Mouse (Mus musculus) embryo, embryonic 9.5 days (tissue): Measurements from ENCODE around the gene Ostm1.

ENCODE experiments used
- DNase-seq: peaks from one replicate; pipeline ENCODE4 v3.0.0-alpha.2; 2017; ENCODE audit errors: extremely low spot score

Ostm1 gene

DNA sequence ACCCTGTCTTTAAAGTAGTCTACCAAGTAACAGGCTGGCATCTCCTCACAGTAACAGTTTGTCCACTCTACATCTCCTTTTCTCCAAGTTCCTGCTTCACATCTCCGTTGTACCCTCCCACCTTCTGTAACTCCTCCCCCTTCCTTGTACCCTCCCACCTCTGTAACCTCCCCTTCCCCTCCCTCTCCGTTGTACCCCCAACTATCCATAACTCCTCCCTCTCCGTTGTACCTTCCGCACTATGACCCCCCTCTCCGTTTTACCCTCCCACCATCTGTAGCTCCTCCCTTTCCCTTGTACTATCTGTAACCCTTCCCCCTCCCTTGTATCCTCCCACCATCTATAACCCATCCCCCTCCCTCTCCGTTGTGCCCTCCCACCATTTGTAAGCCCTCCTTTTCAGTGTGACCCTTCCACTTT lies 97.0 kb downstream of the Ostm1 start:
- peak; percentile 24 for DNase-seq

DNA sequence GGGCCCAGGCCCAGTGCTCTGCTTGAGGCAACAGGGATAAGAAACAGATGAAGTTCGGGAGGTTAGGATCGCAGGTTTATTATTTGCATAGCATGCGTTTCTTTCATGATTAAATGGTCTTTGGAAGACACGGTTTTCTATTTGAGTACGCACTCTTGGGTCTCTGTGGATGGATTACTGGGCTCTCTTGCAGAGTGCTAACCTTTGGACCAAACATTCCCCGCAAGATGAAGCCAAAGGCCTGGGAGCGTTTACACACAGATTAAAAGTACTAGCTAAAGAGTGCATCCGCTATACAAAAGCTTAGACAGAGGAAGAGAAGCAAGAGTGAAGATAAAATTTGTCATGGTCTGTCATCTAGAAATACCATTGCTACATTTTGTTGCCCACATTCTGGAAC lies 98.8 kb downstream of the Ostm1 start:
- no peak for DNase-seq

DNA sequence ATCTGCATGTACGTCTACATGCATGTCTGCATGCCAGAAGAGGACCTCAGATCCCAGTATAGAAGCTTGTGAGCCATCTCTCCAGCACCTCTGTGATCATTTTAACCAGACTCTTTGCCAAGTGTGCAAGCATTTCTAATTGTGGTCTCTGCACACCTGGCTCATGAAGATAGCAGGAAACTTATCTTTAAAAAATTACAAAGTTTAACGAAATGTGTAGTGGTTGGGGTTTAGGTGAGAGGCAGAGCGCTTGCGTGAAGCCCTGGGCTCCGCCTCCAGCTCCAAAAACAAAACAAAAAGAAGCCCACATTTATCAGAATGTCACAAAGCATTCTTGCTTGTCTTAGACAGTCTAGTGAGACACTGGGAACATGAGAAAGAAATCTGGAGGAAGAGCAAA lies 104.3 kb downstream of the Ostm1 start:
- no peak for DNase-seq

DNA sequence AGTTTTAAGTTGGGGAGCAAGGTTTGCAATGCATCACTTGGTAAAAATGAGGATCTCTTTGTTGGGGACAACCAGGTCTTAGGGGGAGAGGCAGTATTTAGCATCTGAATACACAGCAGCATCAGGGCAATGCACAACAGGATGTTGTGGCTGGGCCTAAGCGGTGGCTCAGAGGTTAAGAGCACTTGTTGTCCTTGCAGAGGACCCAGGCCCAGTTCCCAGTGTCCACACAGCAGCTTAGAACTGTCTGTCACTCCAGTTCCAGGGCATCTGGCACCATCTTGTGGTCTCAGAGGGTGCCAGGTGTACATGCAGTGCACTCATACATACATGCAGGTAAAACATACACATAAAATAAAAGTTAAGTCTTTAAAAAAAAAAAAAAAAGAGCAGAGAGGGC lies 106.1 kb downstream of the Ostm1 start:
- no peak for DNase-seq

DNA sequence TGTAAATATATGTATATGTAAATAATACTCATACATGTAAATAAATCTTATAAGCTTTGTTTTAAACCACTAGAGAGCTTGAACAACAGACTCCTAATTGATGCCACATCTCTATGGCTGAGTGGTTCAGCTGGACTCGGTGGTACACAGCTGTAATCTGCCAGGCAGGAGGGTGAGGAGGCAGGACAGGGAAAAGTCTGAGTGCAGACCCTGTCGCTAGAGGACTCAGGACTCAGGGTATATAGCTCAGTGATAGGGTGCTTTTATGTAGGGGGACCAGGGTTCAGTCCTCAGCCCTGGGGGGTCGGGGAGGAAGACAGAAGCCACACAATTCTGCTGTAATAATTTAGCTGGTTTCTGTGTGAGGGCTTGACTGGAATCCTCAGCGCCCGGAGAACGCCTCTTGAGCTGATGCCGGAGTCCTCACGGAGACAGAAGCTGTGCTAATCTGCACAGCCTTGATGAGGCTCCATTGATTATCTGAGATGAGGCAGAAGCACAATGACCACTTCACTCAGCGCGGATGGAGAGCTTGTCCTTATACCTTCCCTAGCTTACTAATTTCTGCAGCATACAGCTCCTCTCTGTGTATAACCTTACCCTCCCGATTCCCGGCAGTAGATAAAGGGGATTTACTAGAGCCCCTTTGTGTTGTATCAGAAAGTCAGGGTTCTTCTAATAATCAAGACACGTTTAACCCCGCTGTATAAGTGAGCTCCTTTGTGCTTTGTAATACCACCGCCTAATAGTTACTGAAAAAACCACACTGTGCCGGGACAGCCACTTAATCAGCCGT lies 106.8 kb downstream of the Ostm1 start:
- no peak for DNase-seq

DNA sequence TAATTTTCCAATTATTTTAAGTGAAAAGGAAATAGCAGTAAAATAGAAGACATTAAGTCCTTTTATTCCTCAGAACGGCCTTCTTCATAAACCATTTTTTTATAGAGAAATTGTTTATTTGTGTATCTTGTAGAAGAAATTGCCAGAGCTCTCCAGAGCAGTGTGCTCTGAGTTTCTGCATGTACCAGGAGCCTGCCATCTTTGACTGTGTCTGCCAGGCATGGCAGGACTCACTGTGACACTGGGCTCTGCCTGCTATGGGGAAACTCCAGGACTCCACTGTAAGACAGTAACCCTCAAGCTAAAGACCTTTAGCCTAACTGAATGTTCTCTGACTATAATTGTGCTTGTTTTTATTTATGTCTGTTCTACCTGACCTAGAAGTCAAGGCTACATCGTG lies 107.4 kb downstream of the Ostm1 start:
- no peak for DNase-seq

DNA sequence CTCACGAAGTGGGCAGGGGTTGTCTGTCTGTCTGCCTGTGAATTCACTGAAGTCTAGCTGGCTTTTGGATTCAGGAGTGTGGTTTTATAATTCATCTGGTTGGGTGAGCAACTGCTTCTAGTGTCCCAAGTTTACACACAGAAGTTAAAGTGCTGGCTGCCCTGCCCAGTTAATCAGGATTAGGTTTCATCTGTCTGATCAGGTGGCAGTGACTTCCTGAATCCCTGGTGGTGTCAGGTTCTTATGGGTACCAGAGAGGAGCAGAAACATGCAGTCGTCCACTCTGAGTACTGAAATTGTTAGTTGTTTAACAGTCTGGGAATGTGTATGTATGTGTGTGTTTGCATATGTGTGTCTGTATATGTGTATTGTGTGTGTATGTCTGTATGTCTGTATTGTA lies 108.5 kb downstream of the Ostm1 start:
- no peak for DNase-seq

DNA sequence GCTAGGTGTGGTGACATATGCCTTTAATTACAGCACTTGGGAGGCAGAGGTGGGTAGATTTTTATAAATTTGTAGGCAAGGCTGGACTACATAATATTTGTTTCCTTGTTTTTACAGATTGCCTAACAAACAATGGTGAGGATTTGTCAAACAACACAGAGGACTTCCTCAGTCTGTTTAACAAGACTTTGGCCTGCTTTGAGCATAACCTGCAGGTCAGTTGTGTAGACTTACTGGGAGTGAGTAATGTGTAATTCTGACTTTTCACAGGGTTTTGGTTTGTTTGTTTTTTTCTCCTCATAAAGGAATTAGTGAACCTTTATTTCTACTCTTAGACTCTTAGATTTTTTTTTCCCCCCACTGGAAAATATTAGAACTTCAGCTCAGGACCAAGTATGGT lies 109.2 kb downstream of the Ostm1 start:
- DNase-seq: no peak

DNA sequence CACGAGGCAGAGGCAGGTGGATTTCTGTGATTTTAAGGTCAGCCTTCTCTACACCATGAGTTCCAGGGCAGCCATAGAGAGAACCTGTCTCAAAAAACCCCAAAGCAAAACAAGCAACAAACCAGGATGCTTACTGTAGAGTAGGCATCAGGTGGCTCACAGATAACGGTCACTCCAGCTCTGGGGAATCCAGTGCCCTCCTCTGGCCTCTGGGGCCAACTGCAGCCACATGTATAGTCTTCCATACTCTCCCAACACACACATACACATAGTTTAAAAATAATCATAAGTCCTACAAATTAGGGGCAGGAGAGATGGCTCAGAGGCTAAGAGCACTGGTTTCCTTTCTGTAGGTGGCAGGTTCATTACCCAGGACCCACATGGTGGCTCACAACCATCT lies 109.9 kb downstream of the Ostm1 start:
- no peak for DNase-seq

DNA sequence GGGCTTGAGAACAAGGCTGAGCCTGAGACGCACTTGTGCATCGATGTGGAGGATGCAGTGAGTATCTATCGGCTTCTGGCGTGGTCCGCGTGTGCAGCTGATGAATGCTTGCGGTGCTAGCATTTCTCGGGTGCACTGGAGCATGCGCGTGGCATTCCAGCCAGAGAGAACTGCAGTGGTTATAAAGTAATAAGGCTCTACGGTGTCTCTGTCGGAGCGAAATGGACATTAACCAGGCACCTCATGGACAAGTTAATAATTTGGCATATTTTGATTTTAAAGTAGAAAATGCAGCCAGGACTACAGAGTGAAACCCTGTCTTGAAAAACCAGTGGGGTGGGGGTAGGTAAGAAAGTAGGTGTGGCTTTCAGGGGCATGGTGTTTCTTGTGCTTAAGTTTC lies 112.7 kb downstream of the Ostm1 start:
- no peak for DNase-seq

DNA sequence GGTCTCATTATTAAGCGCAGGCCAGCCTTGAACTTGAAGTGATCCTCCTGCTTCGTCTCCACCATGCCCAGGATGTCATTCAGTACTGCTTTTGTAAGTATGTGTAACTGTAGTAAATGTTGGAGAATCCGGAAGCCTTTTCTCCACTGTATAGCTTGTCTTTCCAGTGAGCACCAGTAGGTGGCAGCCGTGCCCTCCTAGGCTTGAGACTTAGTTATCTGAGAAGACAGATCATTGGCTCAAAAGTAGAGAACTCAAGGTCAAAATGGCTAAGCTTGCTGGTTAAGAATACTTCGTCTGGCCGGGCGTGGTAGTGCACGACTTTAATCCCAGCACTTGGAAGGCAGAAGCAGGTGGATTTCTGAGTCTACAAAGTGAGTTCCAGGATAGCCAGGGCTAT lies 113.4 kb downstream of the Ostm1 start:
- peak; percentile 71 for DNase-seq

DNA sequence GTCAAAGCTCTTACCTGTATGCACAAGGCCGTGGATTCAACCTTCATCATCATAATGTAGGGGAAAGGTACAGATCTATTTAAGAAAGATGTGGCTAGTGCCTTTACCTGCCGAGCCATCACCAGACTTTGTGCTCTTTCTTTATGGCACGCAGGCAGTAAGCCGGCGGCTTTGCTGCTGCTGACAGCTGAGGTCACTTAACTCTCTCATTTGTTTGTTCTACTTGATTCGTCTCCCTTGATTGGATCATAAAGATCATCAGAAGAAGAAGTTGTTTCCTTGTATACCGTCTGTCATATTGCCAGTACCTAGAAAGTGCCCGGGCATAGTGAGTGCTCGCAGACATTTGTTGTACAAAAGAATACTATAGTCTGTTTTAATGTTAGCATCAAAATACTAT lies 114.8 kb downstream of the Ostm1 start:
- no peak for DNase-seq

DNA sequence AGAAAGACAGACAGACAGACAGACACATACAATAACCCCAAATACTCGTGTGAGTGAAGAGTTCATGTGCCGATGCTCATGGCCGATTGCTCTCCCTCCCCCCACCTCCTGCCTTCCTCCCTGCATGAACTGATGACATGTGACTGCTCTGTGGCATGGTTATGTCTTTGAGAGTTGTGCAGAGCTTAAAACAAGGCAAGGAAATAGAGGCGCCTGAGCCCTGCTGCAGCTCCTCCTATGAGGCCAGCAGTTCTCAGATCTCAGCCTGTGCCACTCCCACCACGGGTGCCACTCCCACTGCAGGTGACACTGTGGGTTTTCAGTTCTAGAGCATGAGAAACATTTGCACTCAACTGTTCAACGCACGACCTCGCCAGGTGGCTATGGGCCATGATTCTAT lies 115.4 kb downstream of the Ostm1 start:
- no peak for DNase-seq

DNA sequence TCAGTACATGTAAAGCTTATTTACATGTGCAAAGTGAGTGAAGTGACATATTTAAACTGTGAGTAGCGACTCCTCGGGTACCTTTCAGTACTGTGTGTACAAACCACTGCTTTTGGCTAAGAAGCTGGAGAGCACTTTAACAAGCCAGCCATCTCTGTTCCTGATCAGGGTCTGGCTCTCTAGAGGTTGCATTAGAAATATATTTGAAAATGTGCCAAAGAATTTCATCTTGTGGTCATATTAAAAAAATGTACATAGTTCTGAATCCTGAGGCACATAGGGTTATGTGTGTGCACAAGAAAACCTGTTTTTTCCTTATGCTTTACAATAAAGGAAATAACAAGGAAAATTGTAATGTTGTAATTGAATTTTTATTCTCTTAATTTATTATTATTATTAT lies 118.5 kb downstream of the Ostm1 start:
- DNase-seq: no peak

DNA sequence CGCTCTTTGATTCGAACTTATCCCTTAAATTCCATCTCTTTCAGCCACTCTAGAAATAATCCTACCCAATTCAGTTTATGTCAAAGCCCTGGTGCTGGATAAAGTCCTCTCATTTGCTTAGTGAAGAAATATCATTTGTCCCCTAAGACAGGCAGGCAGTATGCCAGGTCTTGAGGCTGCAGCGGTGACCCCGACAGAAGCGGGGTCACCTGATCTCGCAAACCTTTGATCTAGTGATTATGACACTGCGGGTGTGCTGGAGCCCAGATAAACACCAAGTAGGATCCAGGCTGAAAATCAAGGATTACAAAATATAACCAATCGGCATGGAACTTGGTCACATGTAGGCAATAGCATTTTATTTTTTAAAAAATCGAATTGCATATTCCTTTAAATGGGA lies 131.1 kb downstream of the Ostm1 start:
- no peak for DNase-seq

DNA sequence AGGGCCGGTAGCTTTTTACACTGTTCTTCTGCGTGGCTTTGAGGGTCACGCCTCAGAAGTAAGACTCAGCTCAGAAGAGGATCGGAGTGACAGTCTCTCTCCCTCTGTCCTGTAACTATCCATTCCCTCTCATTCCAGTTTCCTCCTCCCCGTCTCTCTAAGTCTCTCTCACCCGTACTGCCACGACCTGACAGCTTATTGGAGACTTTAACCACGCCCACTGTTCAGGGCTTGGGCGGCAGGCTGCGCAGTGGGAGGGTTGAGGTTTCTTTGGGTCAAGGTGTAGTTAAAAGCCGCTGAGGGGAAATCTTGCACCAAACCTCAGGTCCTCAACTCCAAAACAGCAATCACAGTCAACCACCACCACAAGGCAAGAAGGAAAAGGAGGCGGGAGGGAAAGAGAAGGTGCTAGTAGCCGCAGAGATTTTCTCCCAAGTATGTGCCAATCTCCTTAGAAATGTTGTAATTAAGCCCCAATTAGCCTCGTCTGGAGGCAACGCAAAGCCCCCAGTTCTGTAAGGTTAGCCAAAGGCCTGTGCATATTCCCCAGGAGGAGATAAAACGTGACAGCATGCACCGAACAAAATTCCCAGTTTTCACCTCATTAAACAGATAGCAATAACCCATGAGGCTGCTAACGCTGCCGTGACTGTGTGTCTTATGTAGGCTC lies 131.9 kb downstream of the Ostm1 start:
- DNase-seq: peak; percentile 29

DNA sequence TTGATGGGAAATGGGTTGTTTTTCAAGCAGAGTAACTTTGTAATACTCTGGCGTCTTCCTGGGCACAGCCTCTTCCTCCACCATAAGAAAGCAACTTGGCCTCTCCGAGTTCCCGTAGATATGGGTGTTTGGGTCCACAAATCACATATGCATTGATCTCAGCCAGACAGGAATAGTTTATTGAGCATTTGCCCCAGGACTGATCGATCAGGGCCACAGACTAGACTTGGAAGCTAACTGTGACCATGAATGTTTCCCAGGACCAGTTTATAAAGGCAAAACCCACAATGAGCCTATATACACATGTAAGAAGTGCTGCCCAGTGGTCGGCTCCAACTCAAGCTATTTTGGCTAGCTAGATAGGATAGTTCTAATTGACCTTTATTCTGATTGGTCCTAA lies 138.5 kb downstream of the Ostm1 start:
- DNase-seq: no peak

DNA sequence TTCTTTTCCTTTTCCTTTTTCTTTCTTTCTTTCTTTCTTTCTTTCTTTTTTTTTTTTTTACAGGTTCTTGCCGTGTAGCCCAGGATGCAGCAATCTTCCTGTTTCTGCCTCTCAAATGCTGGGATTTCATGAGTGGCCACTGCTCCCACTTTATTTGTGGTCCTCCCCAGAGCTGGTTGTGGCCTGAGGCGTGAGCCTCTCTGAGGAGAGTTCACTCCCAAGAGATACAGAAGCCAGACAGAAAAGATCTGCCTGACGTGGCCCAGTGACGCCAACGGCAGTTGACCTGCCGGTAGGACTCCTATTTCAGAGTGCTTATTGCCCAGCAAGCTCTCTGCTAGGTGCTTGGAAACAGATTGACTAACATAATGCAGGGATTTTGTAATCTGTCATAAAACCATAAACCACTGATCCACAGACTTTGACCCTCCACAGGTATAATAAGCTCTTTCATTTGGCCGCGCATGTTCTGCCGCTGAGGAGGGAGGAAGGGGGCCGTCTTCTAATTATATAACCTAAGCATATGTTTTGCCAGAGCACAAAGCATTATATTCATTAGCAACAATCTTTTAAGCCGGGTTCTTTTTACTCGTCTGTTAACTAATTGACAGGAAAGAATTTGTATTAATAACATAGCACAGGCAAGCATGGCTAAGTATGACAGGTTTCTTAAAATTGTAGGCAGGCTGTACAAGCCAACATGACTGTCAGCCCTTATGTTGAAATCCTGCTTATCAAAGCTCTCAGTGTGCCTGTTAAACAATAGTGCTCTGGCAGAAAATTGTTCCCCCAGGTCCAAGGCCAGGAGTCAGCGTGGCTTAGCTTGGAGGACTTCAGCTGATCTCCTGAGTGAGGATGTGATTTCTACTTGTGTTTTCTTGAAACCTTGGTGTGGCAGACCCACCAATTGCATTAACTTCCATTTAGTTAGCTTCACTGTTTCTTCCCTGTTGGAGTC lies 139.9 kb downstream of the Ostm1 start:
- no peak for DNase-seq

DNA sequence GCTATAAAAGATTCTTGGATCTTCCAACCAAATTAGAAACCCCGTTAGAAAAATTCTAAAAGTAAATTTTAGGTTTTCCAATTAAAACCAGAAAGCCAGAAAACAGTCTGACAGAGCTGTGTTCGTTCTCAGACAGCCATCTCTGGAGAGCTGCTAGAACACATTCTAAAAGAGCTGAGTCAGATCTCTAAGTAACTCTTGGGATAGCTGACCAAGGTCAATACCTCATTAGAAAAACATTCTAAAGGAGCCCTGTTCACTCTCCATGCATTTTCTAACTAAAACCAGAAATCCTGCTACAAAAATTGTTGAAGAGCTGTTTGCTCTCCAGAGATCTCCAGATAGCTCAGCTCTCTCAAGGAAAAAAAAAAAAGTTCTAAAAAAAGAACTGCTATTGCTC lies 146.0 kb downstream of the Ostm1 start:
- no peak for DNase-seq

DNA sequence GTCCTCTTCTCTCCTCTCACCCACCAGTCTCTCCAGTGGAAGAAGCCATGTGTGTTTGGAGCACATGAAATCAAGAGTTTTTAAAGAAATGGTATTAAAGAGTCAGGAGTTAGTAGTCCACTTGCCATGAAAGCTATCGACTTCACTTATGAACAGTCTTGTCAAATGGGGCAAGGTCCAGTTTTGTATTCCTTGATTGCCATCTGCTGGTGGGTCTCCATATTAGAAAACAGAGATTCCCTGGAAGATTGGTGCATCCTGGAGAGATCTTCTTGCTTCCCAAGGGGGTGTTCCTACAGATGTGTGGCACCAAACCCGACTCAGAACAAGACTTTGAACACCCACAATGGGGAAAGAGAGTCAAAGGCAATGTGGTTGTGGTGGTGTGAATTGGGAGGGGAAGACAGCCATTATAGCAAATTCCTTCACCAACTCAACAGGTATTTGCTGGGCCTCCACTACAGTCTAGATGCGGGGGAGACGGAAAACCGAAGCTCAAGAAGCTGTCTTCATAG lies 151.0 kb downstream of the Ostm1 start:
- peak; percentile 38 for DNase-seq

DNA sequence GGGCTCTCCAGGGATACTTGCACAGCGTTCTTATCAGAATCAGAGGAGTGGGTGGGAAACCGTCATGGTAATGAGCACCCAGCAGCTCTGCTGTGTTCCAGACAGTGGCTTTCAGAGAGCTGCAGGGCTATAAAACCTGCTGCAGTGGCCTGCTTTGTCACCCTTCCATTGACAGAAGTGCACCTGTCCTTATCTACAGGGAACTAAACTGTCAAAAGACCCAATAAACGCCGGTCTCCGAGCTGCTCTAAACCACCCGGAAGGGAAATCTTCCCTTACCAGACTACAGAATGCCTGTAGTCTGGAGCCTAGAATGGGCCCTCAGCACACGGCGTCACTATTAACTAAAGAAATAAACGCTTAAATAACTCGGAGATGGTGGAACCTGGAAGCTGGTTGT lies 168.2 kb downstream of the Ostm1 start:
- no peak for DNase-seq
